Mouse (Mus musculus): ENCODE data around the gene Ndufb3.
"Not testable (repeated sequence)": the region's sequence is repeated elsewhere in the genome, so short reads cannot be mapped to it uniquely, and the experiment has no call there.

Ndufb3 gene

GRCm38 (mm10) chr1:58617978-58618668 lies 31.9 kb downstream of the Ndufb3 start:
- no peak for DNase-seq (ENCODE audit: low spot score)

GRCm38 (mm10) chr1:58618766-58619165 lies 32.6 kb downstream of the Ndufb3 start:
- DNase-seq (ENCODE audit: low spot score), result no peak

- DNase-seq (ENCODE audit: low spot score), result no peak
These were observed 35.1 kb downstream of the Ndufb3 start for GRCm38 (mm10) chr1:58621251-58621650.

- DNase-seq (ENCODE audit: low spot score), result no peak
These were observed 36.0 kb downstream of the Ndufb3 start for GRCm38 (mm10) chr1:58621996-58622748.

GRCm38 (mm10) chr1:58628847-58629246 lies 42.7 kb downstream of the Ndufb3 start:
- not testable (repeated sequence) for DNase-seq (ENCODE audit: low spot score)

All from layer of hippocampus, adult 9-10 months (tissue).